Mouse (Mus musculus): Measurements from ENCODE around the gene Itpr1.

GRCm38 (mm10) chr6:108216832-108217231 lies 3.9 kb downstream of the Itpr1 start:
- TF ChIP-seq CTCF (IDR thresholded peaks at IDR 0.05; ENCODE audit: low read depth, low read length) (no peak), POLR2A (IDR thresholded peaks at IDR 0.05; ENCODE audit: insufficient read depth, low read length) (no peak), EP300 (IDR thresholded peaks at IDR 0.05; ENCODE audit: insufficient read depth, low read depth, low read length) (no peak)

All from ES-Bruce4 (cell line).